Mouse (Mus musculus) neutrophil, adult 59 days (primary cell): ENCODE data around the gene Spata31. TPM values are rescaled to one million over a fixed set of nuclear protein-coding genes. Genes with fewer than 3 reads are reported as not detected.

ENCODE experiments used
- total RNA-seq, 2 experiments: library from RNA; stranded (reverse); gene quantifications; 1 replicate in 1 of 2; 2 replicates in 1 of 2; pipeline ENCODE4 v1.2.4; 2023

Spata31 gene
- not detected for total RNA-seq

DNA sequence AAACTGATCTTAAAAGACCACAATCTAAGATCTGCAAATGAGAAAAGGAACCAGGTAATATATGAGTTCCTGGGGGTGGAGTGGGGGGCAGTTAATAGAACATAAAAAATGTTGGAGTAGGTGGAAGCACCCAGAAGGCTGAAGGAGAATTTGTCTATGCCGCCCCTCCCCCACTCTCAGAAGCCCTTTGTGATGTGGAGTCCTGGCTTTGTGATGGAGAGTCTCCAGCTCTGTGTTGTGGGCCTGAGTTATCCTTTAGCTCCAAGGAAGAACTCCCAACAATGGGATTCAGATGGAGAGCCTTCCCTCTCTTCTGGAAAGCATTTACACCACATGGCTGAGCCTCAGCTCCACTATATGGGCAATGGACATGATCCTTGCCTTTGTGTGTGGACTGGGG lies at the start of gene Spata31:
TSS of gene Spata31 (plus strand) at position 216 of the 400 bp plus-strand sequence.

DNA sequence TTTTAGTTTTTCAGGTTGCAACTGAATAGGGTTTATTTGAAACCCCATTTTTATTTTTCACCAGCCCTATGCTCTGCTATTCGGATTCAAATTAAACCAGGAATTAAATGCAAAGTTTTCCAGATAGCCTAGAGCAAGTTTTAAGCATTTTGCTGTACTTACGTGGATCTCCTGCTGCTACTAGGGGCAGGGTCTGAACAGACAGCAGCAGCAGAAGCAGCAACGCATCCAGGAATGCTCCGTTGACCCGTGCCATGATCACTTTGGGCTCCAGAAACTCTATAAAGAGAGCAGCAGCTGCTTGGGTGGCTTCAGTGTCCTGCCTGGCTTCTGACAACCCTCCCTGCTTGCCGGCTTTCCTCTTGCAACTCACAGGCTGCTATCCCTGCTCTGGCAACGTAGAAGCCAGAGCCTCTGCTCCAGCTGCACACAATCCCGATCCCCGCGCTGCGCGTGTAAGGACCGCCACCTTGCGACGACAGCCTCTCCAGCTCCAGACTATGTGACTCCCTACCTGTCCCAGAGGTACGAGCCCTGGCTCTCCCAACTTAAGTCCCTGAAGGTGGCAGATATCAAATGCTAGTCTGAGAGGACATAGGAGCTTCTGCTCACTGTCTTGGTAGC lies 13.5 kb upstream of the Spata31 start, which contains the start of gene Cntnap3:
TSS of gene Cntnap3 (minus strand) at position 371 of the 624 bp plus-strand sequence.

Other genes starting within 250 kb of the Spata31 start
- gene Cntnap3, start 13.5 kb upstream of the Spata31 start, total RNA-seq = not detected
- gene Spata31d1c, start 115.7 kb downstream of the Spata31 start, total RNA-seq = not detected
- not detected for gene Prss47, start 135.4 kb downstream of the Spata31 start, total RNA-seq
- 100 to 1,000 TPM; 188 TPM for gene Mfsd14b, start 195.6 kb downstream of the Spata31 start, total RNA-seq
- not detected for gene Olfr465-ps1, start 220.7 kb downstream of the Spata31 start, total RNA-seq
- not detected for gene Olfr466, start 232.8 kb downstream of the Spata31 start, total RNA-seq